Mouse (Mus musculus): ENCODE results near the gene Ppfibp2. TPM values are rescaled to one million over a fixed set of nuclear protein-coding genes. Genes with fewer than 3 reads are reported as not detected.
A peak's percentile ranks its signal among the peaks of the same experiment; 100 is the strongest.

The Ppfibp2 gene
- total RNA-seq, 2 experiments from 2014 or later = 0.66 to 3.6 TPM

DNA sequence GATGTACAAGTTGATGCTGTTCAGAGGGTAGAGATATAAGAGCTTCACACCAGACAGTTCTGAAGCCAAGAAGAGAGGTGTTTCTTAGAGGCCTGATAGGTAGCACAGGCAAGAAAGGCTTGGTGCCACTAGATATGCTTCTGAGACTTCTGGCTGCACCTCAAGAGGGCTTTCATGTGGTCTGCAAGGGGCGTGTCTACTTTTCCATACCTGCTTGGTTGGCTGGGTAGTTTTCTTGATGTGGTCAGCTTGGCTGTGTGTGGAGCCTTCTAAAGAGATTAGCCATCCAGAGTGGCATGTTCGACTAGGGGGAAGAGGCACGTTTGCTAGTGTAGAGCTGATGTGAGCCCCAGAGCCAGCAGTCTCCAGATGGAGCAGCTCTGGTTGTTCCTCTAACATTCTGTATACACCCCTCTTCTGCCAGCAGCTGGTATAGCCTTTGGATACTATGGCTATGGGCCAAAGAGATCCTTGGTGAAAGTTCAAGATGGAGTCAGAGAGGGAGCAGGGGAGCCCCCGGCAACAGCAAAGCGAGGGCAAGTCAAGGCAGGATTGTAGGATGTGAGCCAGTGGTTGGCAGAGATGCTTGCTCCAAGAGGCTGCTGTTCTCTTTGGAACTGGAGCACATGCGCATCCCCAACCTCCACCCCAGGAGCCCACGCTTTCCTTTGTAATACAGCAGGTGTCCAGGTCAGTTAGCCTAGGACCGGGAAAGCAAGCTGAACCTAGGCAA is 64.3 kb downstream of the Ppfibp2 start:
- ATAC-seq (replicated peaks; ENCODE audit: low FRiP score, low TSS enrichment, poor library complexity, severe bottlenecking) = peak; percentile 18; the same call in 1 of the 2 replicates

DNA sequence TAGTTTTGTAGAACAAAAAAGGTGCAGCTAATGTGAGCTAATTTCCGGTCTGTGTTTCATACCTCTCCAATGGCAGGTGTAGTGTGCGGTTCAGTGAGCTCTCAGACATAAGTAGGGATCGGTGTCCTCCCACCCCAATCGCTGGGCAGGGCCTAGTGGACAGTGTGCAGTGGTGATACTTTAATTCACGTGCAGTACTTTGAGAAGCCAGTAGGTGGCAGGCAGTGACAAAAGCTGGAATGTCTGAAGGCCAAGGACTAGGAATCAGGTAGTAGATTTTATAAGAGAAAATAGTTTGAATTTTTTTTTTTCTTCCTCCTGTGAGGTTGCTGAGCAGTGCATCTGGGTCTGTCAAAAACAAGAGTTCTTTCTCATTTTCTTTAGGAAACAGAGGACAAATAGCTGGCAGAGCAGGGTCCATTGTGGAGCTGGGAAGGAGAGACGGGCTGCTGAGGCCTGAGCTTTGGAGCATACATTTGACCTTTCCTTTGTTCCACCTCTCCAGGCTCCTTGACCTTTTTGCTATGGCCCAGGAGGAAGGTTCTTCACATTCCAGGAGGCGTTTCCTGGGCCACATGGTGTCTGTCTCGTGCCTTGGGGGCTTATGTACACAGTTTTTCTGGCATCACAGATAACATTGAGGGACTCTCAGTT is 66.3 kb downstream of the Ppfibp2 start:
- peak; percentile 64 for ATAC-seq (replicated peaks; ENCODE audit: low FRiP score, low TSS enrichment, poor library complexity, severe bottlenecking)

- ATAC-seq (replicated peaks; ENCODE audit: low FRiP score, low TSS enrichment, poor library complexity, severe bottlenecking) = no peak
These were observed 66.9 kb downstream of the Ppfibp2 start for GRCm38 (mm10) chr7:107661843-107662281.

DNA sequence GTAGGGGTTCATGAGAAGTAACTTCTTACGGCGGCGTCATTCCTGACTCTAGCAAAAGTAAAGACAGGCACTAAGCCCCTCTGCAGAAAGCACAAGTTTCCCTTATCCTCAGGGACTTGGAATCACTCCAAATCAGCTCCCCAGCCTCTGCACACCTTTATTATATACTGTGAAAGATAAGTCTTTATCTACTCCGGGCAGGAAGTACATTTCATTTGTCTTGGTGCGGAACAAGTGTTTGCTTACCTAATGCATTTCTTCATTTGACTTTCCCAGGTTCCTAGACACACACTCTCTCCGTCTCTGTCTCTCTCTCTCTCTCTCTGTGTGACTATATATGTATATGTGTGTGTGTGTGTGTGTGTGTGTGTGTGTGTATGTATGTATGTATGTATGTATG is 68.6 kb downstream of the Ppfibp2 start:
- ATAC-seq (replicated peaks; ENCODE audit: low FRiP score, low TSS enrichment, poor library complexity, severe bottlenecking) = no peak

DNA sequence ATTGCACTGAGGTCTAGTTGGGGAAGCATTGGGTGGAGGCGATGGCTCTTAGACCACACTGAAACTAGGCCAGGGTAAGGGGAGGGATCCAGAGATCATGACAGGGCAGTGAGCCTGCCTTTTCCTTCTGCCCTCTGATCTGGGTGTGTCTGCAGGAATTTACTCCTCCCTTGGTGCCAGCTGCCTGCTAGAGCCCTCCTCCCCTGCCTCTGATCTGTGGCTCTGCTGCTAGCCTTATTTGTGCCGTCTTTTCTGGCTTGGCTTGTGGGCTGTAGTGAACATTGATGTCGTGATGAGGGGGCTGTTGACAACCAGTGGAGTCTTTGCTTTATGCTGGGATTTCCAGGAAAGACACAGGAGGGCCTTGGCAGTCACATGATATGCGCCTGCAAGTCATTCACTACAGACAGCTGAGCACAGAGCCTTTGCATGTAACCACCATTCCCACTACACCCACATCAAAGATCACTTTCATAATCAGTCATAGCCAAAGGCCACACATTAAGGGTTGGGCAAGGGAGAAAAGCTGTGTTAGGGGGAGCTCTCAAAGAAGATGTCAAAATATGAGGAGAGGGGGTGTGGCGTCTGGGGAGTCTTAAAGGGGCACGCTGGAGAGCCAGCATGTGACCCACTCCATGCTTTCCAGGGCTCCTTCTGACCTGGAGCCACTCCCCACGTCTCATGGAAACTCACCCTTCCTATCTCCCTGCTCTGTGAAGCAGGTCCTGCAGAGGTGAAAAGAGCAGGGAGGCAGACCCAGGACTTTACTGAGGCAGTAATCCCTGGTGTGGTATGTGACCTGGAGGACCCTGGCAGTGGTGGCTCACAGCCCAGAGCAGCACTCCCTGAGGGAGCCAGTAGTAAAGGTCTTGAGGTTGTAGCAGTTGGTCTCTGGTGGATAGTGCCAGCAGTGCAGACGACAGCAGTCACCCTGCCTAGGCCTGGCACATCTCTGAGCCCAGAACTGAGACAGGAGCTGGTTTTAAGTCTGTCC is 69.4 kb downstream of the Ppfibp2 start:
- ATAC-seq (replicated peaks; ENCODE audit: low FRiP score, low TSS enrichment, poor library complexity, severe bottlenecking) = peak; percentile 40

GRCm38 (mm10) chr7:107665221-107665585 is 70.2 kb downstream of the Ppfibp2 start:
- no peak for ATAC-seq (replicated peaks; ENCODE audit: low FRiP score, low TSS enrichment, poor library complexity, severe bottlenecking)

GRCm38 (mm10) chr7:107665586-107666261 is 70.7 kb downstream of the Ppfibp2 start:
- ATAC-seq (replicated peaks; ENCODE audit: low FRiP score, low TSS enrichment, poor library complexity, severe bottlenecking) = no peak

GRCm38 (mm10) chr7:107666262-107666902 is 71.4 kb downstream of the Ppfibp2 start:
- no peak for ATAC-seq (replicated peaks; ENCODE audit: low FRiP score, low TSS enrichment, poor library complexity, severe bottlenecking)

DNA sequence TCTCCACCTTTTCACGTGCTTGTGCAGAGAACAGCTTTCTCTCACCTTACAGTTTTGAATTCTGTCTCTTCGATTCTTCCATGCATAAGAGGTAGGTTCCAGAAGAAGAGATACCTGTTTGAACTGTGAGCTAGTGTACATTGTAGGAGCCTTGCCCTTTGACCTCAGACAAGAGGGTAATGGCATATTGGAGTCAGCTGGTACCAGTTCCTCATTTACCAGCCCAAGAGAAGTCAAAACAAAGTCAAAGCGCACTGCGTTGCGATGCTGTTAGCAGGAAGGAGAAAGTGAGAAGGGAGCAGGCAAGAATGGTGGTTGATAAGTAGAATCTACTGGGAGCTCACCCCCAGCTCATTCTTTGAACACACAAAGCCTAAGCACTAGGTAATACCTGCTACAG is 73.5 kb downstream of the Ppfibp2 start:
- no peak for ATAC-seq (replicated peaks; ENCODE audit: low FRiP score, low TSS enrichment, poor library complexity, severe bottlenecking)

- peak; percentile 69 for ATAC-seq (replicated peaks; ENCODE audit: low FRiP score, low TSS enrichment, poor library complexity, severe bottlenecking)
These were observed 80.2 kb downstream of the Ppfibp2 start for GRCm38 (mm10) chr7:107675224-107675623.

DNA sequence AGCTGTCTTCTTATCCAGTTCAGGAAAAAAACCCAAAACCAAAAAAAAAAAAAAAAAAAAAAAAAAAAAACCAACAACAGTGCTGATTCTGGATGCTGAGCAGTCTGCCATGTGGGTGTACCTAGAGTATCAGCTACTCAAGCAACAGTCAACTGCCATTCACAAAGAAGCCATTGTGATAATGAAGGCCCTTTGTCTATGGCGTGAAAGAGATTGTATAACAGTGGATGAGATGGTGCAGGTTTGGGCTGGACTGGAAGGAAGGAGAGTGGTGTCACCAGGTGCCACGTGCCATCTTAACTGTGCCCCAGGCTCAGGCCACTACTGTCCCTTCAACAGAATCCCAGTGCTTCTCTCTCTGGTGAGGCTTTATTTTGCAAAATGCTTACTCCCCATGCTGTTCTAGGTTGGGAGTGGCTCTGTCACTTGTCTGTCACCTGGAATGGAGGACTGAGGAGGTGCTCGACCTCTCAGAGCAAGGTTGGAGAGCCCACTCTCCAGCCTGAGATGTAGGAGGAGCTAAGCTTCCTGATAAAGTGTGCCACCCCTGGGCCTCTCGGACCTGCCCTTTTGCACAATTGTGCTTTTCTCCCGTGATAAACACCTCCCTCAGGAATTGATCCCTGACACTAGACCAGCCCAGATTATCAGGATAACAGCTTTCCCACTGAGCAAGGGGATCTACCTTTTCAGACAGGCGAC is 85.3 kb downstream of the Ppfibp2 start:
- peak; percentile 44 for ATAC-seq (replicated peaks; ENCODE audit: low FRiP score, low TSS enrichment, poor library complexity, severe bottlenecking)

DNA sequence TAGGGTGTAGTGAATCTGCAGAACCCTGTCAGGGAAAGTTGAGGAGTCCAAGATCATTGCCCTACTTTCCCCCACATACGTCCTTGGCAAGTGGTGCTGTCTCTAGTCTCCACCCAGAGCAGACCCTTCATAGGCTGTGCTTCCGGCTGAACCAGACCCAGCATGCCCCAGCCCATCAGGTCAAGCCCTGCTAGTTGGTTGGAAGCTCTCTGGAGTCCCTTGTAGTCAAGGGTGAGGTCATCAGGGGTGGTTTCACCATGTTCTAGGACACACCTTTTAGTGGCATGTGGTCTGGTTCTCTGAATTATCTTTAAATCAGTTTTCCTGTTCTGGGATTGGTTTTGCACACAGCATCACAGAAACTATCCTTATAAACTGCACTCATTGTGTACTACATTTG is 86.3 kb downstream of the Ppfibp2 start:
- no peak for ATAC-seq (replicated peaks; ENCODE audit: low FRiP score, low TSS enrichment, poor library complexity, severe bottlenecking)

DNA sequence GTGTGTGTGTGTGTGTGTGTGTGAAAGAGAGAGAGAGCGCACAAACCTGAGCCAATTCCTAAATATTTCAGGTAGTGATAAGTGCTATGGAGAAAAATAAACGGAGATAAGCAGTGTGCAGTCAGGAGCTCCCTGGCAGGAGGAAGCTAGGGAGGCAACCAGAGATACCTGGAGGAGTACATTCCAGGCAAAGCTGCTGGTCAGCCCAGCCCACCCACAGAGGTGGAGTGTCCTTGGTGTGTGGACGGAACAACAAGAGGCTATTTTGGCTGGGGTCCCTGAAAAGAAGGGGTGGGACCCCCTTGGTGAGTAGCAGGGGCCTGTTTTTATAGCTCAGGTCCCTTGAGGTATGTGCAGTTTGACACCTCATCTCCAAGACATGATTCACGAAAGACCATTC is 88.2 kb downstream of the Ppfibp2 start:
- ATAC-seq (replicated peaks; ENCODE audit: low FRiP score, low TSS enrichment, poor library complexity, severe bottlenecking) = no peak

GRCm38 (mm10) chr7:107683622-107684021 is 88.6 kb downstream of the Ppfibp2 start:
- ATAC-seq (replicated peaks; ENCODE audit: low FRiP score, low TSS enrichment, poor library complexity, severe bottlenecking) = no peak

- no peak for ATAC-seq (replicated peaks; ENCODE audit: low FRiP score, low TSS enrichment, poor library complexity, severe bottlenecking)
These were observed 90.4 kb downstream of the Ppfibp2 start for GRCm38 (mm10) chr7:107685238-107685954.

DNA sequence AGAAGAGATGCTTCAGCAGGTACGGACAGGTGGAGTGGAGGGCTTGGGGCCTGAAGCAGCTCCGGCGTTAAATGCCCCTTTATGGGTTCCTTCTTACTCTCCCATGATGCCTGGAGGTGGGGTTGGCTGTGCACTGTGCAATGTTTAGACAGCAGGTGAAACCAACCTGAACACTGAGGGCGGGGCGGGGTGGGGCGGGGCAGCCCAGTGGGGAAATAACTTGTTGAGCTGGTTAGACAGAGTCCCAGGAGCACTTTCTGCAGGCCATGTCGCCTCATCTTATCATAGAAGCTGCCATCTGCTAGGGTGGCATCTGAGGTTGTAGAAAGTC is 90.9 kb downstream of the Ppfibp2 start:
- ATAC-seq (replicated peaks; ENCODE audit: low FRiP score, low TSS enrichment, poor library complexity, severe bottlenecking) = no peak

DNA sequence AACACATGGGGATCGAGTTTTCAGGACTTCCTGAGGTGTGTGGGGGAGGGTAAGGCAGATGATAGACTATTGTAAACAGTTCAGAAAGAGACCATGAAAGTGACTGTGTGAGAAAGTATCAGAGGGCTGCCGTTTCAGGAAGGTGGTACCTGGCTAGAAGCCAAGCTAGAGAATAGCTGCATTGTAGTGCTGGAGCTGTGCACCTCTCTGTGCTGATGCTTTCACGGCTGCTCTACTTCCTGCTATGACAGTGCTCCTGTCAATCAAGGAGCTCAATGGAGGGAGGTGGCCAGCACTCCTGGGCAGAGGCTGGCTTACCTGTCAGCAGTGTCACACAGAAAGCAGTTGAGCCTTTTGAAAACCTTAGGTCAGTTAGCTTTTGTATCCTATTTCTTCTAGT is 92.4 kb downstream of the Ppfibp2 start:
- no peak for ATAC-seq (replicated peaks; ENCODE audit: low FRiP score, low TSS enrichment, poor library complexity, severe bottlenecking)

GRCm38 (mm10) chr7:107688040-107688439 is 93.0 kb downstream of the Ppfibp2 start:
- no peak for ATAC-seq (replicated peaks; ENCODE audit: low FRiP score, low TSS enrichment, poor library complexity, severe bottlenecking)
